Mouse (Mus musculus): ENCODE measurements around the gene Sarnp. TPM values are rescaled to one million over a fixed set of nuclear protein-coding genes. Genes with fewer than 3 reads are reported as not detected.

The Sarnp gene
- polyA plus RNA-seq, 1 experiment: 6.2 TPM

DNA sequence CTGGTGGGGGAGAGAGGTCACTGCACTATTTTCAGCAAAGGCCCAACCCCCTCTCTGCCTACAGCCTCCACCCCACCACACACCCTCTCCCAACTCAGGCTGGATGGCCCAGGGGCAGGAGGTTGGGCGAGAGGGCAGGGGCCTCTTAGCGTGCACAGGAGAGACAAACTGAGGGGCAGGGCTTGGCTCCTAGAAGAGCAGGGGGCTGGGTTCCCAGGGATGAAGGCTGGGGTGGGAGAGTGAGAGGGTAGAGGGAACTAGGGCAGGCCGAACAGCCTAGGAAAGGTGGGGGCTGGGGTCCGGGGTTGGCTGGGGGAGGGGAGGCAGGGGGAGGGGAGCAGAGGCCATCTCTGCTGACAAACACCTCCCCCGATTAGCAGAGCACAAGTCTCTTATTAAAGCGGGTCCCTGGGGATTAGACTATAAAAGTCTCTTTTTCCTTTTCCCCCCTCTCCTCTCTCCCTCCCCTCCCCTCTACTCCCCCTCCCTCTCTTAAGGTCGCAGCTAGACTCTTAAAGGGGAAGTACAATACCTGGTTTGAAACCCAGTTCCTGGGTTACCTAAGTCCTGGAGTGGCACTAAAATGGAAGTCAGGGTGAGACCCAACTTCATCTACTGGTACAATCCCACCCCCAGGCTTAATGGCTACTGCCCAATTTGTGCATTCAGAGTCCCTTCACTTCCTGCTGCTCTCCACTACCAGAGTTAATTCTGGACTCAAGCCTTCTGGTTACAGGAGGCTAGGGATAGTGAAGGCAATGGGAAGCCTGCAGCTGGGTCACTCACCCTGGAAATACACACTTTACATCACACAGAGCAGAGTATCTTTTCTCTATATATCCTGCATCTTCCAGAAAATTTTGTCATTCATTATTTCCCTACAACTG, 72.1 kb downstream of the Sarnp start:
- 33% methylated on average over 7 of the region's 7 CpGs for WGBS
- DNase-seq (ENCODE audit: low read depth, low spot score): no peak

DNA sequence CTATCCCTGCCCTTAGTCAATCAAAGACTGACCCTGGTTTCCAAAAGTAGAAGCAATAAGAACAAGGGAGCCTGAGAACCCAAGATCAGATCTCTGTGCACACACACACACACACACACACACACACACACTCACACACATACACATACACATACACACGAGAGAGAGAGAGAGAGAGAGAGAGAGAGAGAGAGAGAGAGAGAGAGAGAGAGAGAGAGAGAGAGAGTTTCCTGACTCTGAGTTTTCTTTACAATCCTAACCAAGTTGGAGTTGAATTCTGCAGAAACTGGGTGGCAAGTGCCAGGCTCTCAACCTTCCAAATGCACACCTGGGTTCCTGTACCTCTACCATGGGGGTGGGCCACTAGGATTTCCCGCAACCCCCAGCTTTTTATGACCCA, 72.7 kb downstream of the Sarnp start:
- 0% methylated on average over 2 of the region's 2 CpGs for WGBS
- no peak for DNase-seq (ENCODE audit: low read depth, low spot score)

DNA sequence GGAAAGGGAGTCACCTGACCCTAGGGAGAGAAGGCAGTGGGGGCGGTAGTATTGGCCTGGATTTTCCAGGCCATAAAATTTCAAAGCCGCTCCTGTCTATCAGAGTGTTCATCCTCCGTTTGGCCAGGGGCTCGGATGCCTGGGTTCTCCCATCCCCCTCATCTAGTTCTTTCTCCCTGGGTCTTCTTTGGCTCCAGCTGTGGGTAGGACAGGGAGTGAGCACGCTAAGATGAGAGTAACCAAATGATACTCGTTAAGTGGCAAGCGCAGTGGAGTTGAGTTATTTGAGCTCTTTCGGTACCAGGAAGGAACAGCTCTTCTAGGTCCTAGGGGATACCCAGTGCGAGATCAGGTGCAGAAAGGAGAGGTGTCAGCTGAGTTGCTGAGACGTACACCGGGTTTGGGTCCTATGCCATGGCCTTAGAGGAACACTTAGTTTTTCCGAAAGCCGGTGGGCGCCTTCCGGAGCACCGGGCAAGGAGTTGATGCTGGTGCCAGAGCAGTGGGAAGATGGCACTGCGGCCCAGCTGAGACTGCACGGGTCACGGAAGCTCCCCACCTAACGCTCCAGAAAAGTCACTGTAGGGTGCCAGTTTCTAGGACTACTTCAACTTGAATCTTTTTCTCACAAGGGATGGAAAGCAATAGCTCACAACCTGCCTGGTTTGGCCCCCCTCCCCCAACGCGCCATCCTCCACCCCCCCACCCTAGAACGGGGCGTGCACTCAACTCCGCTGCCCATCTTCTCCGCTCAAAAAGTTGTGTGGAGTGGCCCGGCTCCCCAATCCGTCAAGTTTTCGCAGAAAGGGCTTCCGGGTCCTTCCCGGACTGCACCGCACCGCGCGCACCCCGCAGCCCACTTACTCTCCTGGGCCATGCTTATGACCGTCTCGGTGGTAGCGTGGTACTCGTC, 73.5 kb downstream of the Sarnp start:
- WGBS: 2% methylated on average over 40 of the region's 40 CpGs
- DNase-seq (ENCODE audit: low read depth, low spot score): no peak

DNA sequence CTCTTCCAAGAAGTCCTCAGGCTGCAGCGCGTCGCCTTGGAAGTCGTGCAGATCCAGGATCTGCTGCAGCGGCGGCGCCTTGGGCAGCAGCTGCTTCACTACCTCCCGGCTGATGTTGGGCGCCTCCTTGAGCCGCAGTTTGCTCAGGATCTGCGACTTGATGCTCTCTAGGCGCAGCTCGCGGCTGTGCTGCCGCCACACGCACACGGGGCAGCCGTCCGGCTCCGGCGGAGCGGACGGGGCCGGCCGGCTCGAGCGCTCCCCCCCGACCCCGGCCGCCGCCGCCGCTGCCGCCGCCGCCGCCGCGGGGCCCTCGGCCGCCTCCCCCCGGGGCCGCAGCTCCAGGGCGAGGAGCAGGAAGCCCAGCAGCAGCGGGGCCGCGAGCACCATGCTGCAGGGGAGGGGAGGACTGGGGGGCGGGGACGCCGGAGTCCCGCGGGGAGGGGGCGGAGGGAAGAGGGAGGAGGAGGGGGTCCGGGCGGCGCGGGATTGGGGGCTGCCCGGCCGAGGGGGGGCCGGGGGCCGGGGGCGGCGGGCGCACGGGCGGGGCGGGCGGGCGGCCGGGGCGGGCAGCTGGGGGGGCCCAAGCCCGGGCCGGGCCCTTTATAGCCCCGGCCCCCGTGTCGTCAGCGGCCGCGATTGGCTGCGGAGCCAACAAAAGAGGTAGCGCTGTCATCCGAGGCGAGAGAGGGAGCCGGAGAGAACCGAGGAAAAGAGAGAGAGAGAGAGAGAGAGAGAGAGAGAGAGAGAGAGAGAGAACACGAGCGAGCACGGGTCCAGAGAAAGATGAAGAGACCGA, 74.4 kb downstream of the Sarnp start, which contains the start of gene Gdf11:
Gdf11 (minus strand) TSS at position 423 of the 799 bp plus-strand sequence.
- under 1% methylated on average over 67 of the region's 89 CpGs for WGBS

GRCm38 (mm10) chr10:128892246-128892645, 75.1 kb downstream of the Sarnp start:
- no peak for DNase-seq (ENCODE audit: low read depth, low spot score)
- WGBS: 21% methylated on average over 9 of the region's 9 CpGs

More for the DNA sequence above, 74.4 kb downstream of the Sarnp start, which contains the start of gene Gdf11:
- DNase-seq (ENCODE audit: low read depth, low spot score): no peak

- 0% methylated on average over 9 of the region's 9 CpGs for WGBS
- DNase-seq (ENCODE audit: low read depth, low spot score): peak; percentile 74
These were observed 78.3 kb downstream of the Sarnp start for GRCm38 (mm10) chr10:128895437-128895836.

GRCm38 (mm10) chr10:128895952-128896693, 79.0 kb downstream of the Sarnp start:
- DNase-seq (ENCODE audit: low read depth, low spot score): no peak
- WGBS: 32% methylated on average over 17 of the region's 17 CpGs

DNA sequence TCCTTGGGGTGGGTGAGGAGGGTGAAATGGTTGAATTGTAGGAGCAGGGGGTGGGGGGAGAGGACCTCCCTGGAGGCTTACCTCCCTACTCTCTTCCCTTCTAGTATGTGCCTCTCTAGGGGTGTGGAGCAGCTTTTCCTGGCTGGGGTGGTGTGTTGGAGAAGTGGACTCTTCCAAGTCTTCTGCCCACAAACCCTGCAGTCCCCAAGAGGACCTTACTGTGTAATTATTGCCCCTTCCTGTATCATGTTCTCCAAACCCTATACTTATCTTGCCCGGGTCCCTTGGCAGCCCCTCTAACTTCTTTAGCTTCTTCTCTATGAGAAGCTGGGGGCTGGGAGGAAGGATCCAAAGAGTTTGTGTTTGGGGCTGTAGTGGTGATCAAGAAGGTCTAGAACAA, 79.7 kb downstream of the Sarnp start:
- DNase-seq (ENCODE audit: low read depth, low spot score): no peak
- 68% methylated on average over 1 of the region's 1 CpGs for WGBS

GRCm38 (mm10) chr10:128897501-128897900, 80.4 kb downstream of the Sarnp start:
- WGBS: 27% methylated on average over 1 of the region's 1 CpGs
- DNase-seq (ENCODE audit: low read depth, low spot score): no peak

DNA sequence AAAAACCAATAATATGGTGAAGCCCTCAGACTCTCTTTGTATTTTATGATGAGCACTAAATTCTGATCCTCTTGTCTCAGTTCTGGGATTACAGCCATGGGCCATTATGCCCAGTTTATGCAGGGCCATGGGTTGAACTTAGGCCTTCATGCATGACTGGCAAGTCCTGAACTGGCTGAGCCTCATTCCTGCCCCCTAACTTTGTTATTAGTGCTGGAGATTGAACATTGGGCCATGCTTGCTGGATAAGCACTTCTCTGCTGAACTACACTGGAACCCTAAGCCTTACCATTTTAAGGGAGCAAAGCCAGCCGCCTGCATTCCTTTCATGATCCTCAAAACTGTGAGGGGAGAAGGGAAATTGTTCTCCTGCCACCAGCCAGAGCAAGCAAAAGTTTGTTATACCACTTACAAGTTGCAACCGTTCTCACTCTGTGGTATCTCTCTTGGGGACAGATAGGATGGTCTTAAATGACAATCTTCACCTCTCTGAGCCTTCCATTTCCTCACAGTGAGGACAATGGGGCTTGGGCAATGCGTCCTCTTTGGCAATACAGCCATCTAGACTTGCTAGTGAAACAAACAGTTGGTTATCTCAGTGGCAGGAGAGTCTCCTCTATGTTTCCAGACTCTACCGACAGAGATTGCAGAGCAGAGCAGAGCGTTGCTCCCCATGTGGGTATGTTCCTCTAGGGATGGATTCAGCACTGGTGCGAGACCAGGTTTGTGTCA, 82.8 kb downstream of the Sarnp start:
- DNase-seq (ENCODE audit: low read depth, low spot score): no peak
- 91% methylated on average over 6 of the region's 6 CpGs for WGBS

- WGBS: 41% methylated on average over 3 of the region's 3 CpGs
These were observed 83.6 kb downstream of the Sarnp start, which contains the start of gene Cd63 for GRCm38 (mm10) chr10:128900698-128901097. Gene Cd63, plus strand, starts transcription at chr10:128900989.

DNA sequence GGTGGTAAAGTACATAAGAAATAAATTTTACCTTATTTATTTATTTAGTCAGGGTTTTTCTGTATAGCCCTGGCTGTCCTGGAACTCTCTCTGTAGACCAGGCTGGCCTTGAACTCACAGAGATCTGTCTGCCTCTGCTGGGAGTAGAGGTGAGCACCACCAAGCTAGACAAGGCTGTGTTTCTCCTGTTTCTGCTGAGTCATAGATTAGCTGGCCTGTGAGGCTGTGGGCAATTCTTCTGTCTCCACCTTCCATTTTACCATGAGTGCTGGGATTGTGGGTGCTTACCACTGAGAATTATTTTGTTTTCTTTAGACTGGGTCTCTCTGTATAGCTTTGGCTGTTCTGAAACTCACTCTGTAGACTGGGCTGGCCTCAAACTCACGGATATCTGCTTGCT, 84.3 kb downstream of the Sarnp start:
- WGBS: 87% methylated on average over 1 of the region's 1 CpGs
- DNase-seq (ENCODE audit: low read depth, low spot score): no peak

More at GRCm38 (mm10) chr10:128900698-128901097, 83.6 kb downstream of the Sarnp start, which contains the start of gene Cd63:
- DNase-seq (ENCODE audit: low read depth, low spot score): no peak

- DNase-seq (ENCODE audit: low read depth, low spot score): no peak
- 89% methylated on average over 3 of the region's 3 CpGs for WGBS
These were observed 85.4 kb downstream of the Sarnp start for GRCm38 (mm10) chr10:128902409-128902988.

GRCm38 (mm10) chr10:128904812-128905211, 87.7 kb downstream of the Sarnp start:
- DNase-seq (ENCODE audit: low read depth, low spot score): no peak
- WGBS: 75% methylated on average over 5 of the region's 5 CpGs

DNA sequence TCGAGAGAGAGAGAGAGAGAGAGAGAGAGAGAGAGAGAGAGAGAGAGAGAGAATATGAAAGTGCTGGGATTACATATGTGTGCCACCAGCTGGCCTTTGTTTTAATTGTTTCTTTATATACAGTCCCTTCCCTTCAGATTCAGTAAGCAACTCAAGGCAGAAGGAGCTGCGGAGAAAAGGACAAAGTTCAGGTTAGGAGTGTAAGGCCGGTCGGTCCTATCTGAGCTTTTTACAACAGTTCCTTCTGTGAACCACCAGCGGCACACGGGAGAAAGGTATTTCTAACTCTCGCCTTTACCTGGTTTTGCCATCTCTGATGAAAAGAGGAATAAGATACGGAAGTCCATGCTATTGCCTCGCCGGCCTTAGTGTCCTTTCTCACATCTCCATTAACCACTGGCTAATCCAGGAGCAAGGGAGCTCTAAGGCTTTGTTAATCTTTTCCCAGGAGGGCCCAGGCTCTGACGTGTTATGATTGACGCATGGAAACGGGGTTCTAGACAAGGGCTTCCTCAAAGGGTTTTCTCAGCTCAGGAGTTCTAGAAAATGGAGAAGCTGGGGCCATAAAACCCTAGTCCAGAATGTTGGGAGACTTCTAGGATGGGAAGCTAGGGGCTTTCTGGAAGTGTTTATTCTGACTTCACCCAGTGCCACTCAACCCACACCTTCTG, 91.8 kb downstream of the Sarnp start:
- 27% methylated on average over 13 of the region's 13 CpGs for WGBS
- peak; percentile 57 for DNase-seq (ENCODE audit: low read depth, low spot score)

GRCm38 (mm10) chr10:128909567-128910028, 92.5 kb downstream of the Sarnp start:
- DNase-seq (ENCODE audit: low read depth, low spot score): no peak
- WGBS: 2% methylated on average over 32 of the region's 41 CpGs

Data from large intestine, adult 2 months (tissue).